Mouse (Mus musculus) CH12.LX (cell line): ENCODE data around the gene Sema6c.

ENCODE experiments used
- CHD2 ChIP-seq: IDR thresholded peaks from 2 replicates; pipeline ENCODE4 v1.6.1; 2011; ENCODE audit warnings: low read length, improper control_type of control experiment
- CTCF ChIP-seq, 2 experiments: IDR thresholded peaks in 1 of 2; conservative IDR thresholded peaks in 1 of 2; 2 replicates each; pipeline ENCODE4 v1.5.1; 2011 to 2012; ENCODE audit warnings: low read depth in 2 of 2, low read length in 2 of 2, improper control_type of control experiment in 1 of 2, inconsistent platforms in 1 of 2, mild to moderate bottlenecking in 1 of 2, moderate library complexity in 1 of 2
- E2F4 ChIP-seq: IDR thresholded peaks from 2 replicates; pipeline ENCODE4 v1.6.1; 2011; ENCODE audit warnings: low read depth, low read length, improper control_type of control experiment; ENCODE audit not compliant: insufficient replicate concordance
- EP300 ChIP-seq: IDR thresholded peaks from 2 replicates; pipeline ENCODE4 v1.6.1; 2011; ENCODE audit warnings: low read length, improper control_type of control experiment
- ETS1 ChIP-seq: conservative IDR thresholded peaks from 2 replicates; pipeline ENCODE4 v1.6.1; 2012; ENCODE audit warnings: low read depth, mild to moderate bottlenecking, inconsistent platforms, low read length, improper control_type of control experiment, moderate library complexity
- GABPA ChIP-seq: IDR thresholded peaks from 2 replicates; pipeline ENCODE4 v1.6.1; 2012; ENCODE audit warnings: low read depth, low read length, improper control_type of control experiment, inconsistent platforms; ENCODE audit not compliant: insufficient replicate concordance
- PAX5 ChIP-seq: IDR thresholded peaks from 2 replicates; pipeline ENCODE4 v1.6.1; 2012; ENCODE audit warnings: low read length, inconsistent platforms, mixed read lengths
- POLR2A ChIP-seq: IDR thresholded peaks from 2 replicates; pipeline ENCODE4 v1.6.1; 2011; ENCODE audit warnings: low read depth, mild to moderate bottlenecking, improper control_type of control experiment, low read length
- RAD21 ChIP-seq: IDR thresholded peaks from 2 replicates; pipeline ENCODE4 v1.6.1; 2011; ENCODE audit warnings: low read depth, mild to moderate bottlenecking, low read length, improper control_type of control experiment, moderate library complexity
- SMC3 ChIP-seq: IDR thresholded peaks from 2 replicates; pipeline ENCODE4 v1.6.1; 2011; ENCODE audit warnings: low read depth, low read length, improper control_type of control experiment
- ZC3H11A ChIP-seq: IDR thresholded peaks from 2 replicates; pipeline ENCODE4 v1.6.1; 2012; ENCODE audit warnings: low read depth, mild to moderate bottlenecking, inconsistent platforms, low read length, improper control_type of control experiment
- ZMIZ1 ChIP-seq: IDR thresholded peaks from 2 replicates; pipeline ENCODE4 v1.6.1; 2012; ENCODE audit warnings: low read depth, mild to moderate bottlenecking, inconsistent platforms, low read length, improper control_type of control experiment

- TF ChIP-seq CTCF (conservative IDR thresholded peaks at IDR 0.05 in 1 of 2, IDR thresholded peaks at IDR 0.05 in 1 of 2; ENCODE audit: low read depth in 2 of 2, low read length in 2 of 2) (no peak), POLR2A (no peak), ETS1 (no peak), SMC3 (no peak), RAD21 (no peak), EP300 (no peak), GABPA (no peak), ZMIZ1 (no peak), CHD2 (no peak), ZC3H11A (no peak), E2F4 (no peak), PAX5 (no peak)
Measured at GRCm38 (mm10) chr3:95139586-95140288, 20.5 kb upstream of the Sema6c start.
